Mouse (Mus musculus): ENCODE data around the gene Vat1l. TPM values are rescaled to one million over a fixed set of nuclear protein-coding genes. Genes with fewer than 3 reads are reported as not detected.

The Vat1l gene
- polyA plus RNA-seq, 1 experiment from 2014 or later = 0.11 TPM

DNA sequence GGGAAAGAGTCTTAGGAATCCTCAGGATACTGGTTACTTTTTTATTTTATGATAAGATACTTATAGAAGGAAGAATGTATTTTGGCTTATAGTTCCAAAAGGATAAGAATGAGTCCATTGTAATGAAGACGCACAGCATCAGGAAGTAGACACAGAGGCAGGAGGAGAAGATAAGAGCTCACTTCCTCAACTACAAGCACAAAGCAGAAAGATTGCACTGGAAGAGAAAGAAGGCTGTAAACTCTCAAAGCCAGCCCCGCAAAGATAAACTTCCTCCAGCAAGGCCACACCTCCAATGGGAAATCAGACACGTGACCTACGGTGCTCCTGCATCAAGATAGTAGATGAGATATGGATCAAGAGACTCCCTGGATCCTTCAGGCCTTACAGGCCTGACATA lies 182.1 kb downstream of the Vat1l start:
- H3K9ac ChIP-seq = no peak overlapping the region
- no peak overlapping the region for H3K4me3 ChIP-seq (ENCODE audit: low read depth, low read length)
- no peak for TF ChIP-seq CTCF (IDR thresholded peaks at IDR 0.05; ENCODE audit: low read depth)
- DNase-seq = no peak
- H3K4me1 ChIP-seq (ENCODE audit: insufficient read depth) = no peaks in the 10 kb centered on the region
- WGBS = 54% methylated on average over 4 of the region's 4 CpGs
- H3K4me2 ChIP-seq = no peak overlapping the region
- H3K9me3 ChIP-seq (ENCODE audit: low read depth, low read length) = no peaks in the 10 kb centered on the region
- no peak overlapping the region for H3K27ac ChIP-seq (ENCODE audit: low read depth)
- H3K27me3 ChIP-seq (ENCODE audit: insufficient read depth, low read length) = no peaks in the 10 kb centered on the region
- H3K36me3 ChIP-seq (ENCODE audit: insufficient read depth) = no peaks in the 10 kb centered on the region
- ATAC-seq (ENCODE audit: insufficient read depth) = no peak

DNA sequence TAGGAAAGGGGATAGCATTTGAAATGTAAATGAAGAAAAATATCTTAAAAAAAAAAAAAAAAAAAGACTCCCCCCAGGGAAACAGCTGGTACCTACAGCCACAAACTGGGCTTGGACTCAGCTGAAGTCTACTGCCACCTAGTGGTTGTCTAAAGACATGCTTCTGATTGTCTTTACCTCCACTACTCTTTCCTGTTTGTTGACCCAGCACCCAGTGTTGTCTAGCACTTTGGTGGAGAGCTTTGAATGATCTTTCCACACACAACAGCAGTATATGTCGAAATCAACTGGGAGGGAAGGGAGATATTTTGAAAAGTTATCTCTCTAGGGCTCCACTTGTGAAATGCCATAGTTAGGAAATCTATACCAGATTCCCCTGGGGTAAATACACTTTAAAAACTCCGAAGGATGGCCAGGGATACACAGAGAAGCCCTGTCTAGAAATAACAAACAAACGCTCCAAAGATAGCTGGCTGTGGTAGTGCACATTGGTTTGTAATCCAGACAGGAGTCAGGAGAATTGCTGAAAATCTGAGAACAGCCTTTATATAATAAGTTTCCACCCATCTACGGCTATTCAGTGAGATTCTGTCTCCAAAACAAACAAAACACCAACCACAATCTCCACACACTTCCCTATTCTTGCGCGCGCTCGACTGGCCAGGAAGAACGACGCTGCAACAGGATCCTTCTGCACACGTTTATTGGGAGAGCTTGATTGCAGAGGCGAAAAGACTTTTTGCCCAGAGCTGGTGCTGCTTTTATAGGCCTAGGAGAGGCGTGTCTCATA lies 185.2 kb downstream of the Vat1l start:
- DNase-seq = peak; percentile 34
- no peak overlapping the region for H3K4me2 ChIP-seq
- no peaks in the 10 kb centered on the region for H3K4me1 ChIP-seq (ENCODE audit: insufficient read depth)
- no peaks in the 10 kb centered on the region for H3K36me3 ChIP-seq (ENCODE audit: insufficient read depth)
- H3K27ac ChIP-seq (ENCODE audit: low read depth) = no peak overlapping the region
- WGBS = 89% methylated on average over 11 of the region's 13 CpGs
- no peak overlapping the region for H3K9ac ChIP-seq
- H3K4me3 ChIP-seq (ENCODE audit: low read depth, low read length) = no peak overlapping the region
- peak; percentile 62 for TF ChIP-seq CTCF (IDR thresholded peaks at IDR 0.05; ENCODE audit: low read depth)
- no peaks in the 10 kb centered on the region for H3K27me3 ChIP-seq (ENCODE audit: insufficient read depth, low read length)
- no peak for ATAC-seq (ENCODE audit: insufficient read depth)
- H3K9me3 ChIP-seq (ENCODE audit: low read depth, low read length) = no peaks in the 10 kb centered on the region

DNA sequence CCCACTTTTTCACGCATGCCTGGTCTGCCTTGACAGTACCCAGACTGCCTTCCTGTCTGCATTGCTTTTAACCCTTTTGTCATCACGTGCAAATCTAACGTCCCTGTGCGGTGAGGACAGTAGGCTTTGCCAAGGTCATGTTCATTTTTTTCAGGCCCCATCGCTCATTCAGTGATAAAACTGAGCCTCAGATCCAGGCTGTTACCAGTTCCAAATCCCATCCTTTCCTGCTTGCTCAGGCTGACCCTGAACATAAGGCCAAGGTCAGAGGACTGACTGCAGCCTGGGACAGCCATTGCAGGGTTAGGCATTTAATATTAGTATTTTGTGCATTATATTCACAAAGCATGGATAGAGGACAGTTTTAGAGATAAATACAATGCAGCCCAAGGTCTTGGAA lies 192.9 kb downstream of the Vat1l start:
- Histone ChIP-seq H3K4me1 (ENCODE audit: insufficient read depth) (no peaks in the 10 kb centered on the region), H3K9ac (no peak overlapping the region), H3K36me3 (ENCODE audit: insufficient read depth) (no peaks in the 10 kb centered on the region), H3K4me3 (ENCODE audit: low read depth, low read length) (no peak overlapping the region), H3K9me3 (ENCODE audit: low read depth, low read length) (no peaks in the 10 kb centered on the region), H3K27me3 (ENCODE audit: insufficient read depth, low read length) (no peaks in the 10 kb centered on the region), H3K27ac (ENCODE audit: low read depth) (no peak overlapping the region), H3K4me2 (no peak overlapping the region)
- WGBS = 89% methylated on average over 5 of the region's 5 CpGs
- ATAC-seq (ENCODE audit: insufficient read depth) (no peak), DNase-seq (no peak)
- TF ChIP-seq CTCF (IDR thresholded peaks at IDR 0.05; ENCODE audit: low read depth) = no peak

DNA sequence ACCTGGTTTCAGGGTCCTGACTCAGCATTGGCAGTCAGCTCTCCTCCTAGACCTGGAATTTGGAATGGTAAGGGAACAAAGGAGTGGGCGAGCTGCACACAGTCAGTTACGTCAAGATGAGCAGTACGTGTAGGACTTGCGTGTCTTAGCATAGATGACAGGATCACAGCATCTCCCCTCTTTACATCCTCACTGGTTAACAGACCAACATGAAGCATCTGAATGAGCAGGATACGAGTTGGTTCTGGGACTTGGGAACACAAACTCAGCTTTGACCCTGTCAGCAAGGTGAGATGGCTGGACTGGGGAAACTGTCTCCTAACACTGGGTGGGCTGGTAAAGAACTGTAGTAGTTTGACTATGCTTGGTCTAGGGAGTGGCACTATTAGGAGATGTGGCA lies 193.9 kb downstream of the Vat1l start:
- Histone ChIP-seq H3K4me2 (no peak overlapping the region), H3K9me3 (ENCODE audit: low read depth, low read length) (no peaks in the 10 kb centered on the region), H3K36me3 (ENCODE audit: insufficient read depth) (no peaks in the 10 kb centered on the region), H3K9ac (no peak overlapping the region), H3K4me3 (ENCODE audit: low read depth, low read length) (no peak overlapping the region), H3K27ac (ENCODE audit: low read depth) (no peak overlapping the region), H3K27me3 (ENCODE audit: insufficient read depth, low read length) (no peaks in the 10 kb centered on the region), H3K4me1 (ENCODE audit: insufficient read depth) (no peaks in the 10 kb centered on the region)
- no peak for TF ChIP-seq CTCF (IDR thresholded peaks at IDR 0.05; ENCODE audit: low read depth)
- no peak for DNase-seq
- WGBS = 91% methylated on average over 5 of the region's 5 CpGs
- ATAC-seq (ENCODE audit: insufficient read depth) = no peak

DNA sequence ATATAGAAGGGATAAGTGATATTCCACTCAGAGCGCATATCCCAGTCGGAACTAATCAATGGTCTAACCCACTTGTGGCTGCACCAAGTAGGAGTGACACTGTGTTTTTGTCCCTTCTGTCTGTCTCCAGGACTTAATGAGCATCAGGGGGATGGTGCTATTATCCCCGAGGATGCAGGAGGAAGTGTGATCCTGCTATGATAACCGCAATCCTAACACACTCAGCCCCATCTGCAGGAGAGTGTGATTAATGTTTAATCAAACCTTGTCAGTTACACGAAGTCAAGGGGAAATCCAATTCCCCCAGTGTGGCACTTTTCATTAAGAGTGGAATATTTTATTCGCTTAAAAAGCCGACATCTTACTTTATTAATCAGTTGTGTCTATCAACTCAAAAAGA lies 196.3 kb downstream of the Vat1l start:
- no peak for ATAC-seq (ENCODE audit: insufficient read depth)
- Histone ChIP-seq H3K9ac (no peak overlapping the region), H3K4me2 (no peak overlapping the region), H3K27ac (ENCODE audit: low read depth) (no peak overlapping the region), H3K36me3 (ENCODE audit: insufficient read depth) (no peaks in the 10 kb centered on the region), H3K4me1 (ENCODE audit: insufficient read depth) (no peaks in the 10 kb centered on the region), H3K9me3 (ENCODE audit: low read depth, low read length) (no peaks in the 10 kb centered on the region), H3K4me3 (ENCODE audit: low read depth, low read length) (no peak overlapping the region), H3K27me3 (ENCODE audit: insufficient read depth, low read length) (no peaks in the 10 kb centered on the region)
- TF ChIP-seq CTCF (IDR thresholded peaks at IDR 0.05; ENCODE audit: low read depth) = no peak
- DNase-seq = no peak
- 53% methylated on average over 7 of the region's 7 CpGs for WGBS

DNA sequence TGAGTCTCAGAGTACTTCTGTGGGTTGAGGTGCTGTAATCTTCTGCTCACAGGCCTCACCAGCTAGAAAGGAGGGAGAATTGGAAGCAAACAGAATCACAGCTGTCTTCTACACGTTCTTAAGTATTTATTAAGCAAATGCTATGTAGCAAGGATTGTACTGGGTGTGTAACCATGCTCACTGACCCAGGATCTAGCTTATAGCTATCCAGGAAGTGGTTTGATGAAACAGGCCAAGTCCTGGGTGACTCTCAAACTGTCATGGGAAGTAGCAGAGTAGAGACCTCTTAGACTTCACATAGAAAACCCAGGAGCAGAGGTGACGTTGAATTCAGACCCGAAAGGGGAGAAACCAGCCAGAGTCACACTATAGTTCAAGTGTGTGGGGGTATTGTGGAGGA lies 206.0 kb downstream of the Vat1l start:
- no peaks in the 10 kb centered on the region for H3K27me3 ChIP-seq (ENCODE audit: insufficient read depth, low read length)
- H3K4me3 ChIP-seq (ENCODE audit: low read depth, low read length) = no peak overlapping the region
- no peak for TF ChIP-seq CTCF (IDR thresholded peaks at IDR 0.05; ENCODE audit: low read depth)
- H3K4me2 ChIP-seq = no peak overlapping the region
- no peak overlapping the region for H3K9ac ChIP-seq
- no peaks in the 10 kb centered on the region for H3K36me3 ChIP-seq (ENCODE audit: insufficient read depth)
- H3K27ac ChIP-seq (ENCODE audit: low read depth) = no peak overlapping the region
- WGBS = 69% methylated on average over 3 of the region's 3 CpGs
- no peak for ATAC-seq (ENCODE audit: insufficient read depth)
- no peak for DNase-seq
- no peaks in the 10 kb centered on the region for H3K9me3 ChIP-seq (ENCODE audit: low read depth, low read length)
- no peaks in the 10 kb centered on the region for H3K4me1 ChIP-seq (ENCODE audit: insufficient read depth)

DNA sequence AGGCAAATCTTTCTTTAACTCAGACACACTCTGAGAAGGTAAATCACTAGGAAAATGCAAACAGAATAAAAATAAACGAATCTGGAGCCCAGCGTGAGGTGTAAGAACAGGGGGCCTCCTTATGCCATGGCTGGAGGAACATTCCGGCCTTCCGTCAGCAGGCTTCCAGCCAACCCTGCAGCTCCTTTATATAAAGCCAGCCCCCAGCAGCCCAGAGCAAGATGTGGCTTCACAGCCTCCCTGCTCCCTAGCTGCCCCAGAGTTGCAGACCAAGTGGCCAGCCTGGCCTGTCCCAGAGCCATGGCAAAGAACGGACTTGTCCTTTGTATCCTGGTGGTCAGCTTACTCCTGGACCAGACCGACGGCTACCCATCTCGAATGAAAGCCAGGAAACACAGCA lies 212.4 kb downstream of the Vat1l start, which contains the start of gene Clec3a:
Gene Clec3a (plus strand): TSS at position 301 of the 400 bp plus-strand sequence.
- no peak for ATAC-seq (ENCODE audit: insufficient read depth)

More for the DNA sequence above, 212.4 kb downstream of the Vat1l start, which contains the start of gene Clec3a:
- H3K27me3 ChIP-seq (ENCODE audit: insufficient read depth, low read length) = no peaks in the 10 kb centered on the region
- no peaks in the 10 kb centered on the region for H3K36me3 ChIP-seq (ENCODE audit: insufficient read depth)
- H3K27ac ChIP-seq (ENCODE audit: low read depth) = no peak within 1 kb of the TSS
- 58% methylated on average over 8 of the region's 8 CpGs for WGBS
- H3K4me3 ChIP-seq (ENCODE audit: low read depth, low read length) = no peak within 1 kb of the TSS
- H3K4me1 ChIP-seq (ENCODE audit: insufficient read depth) = no peaks in the 10 kb centered on the region
- H3K9ac ChIP-seq = no peak within 1 kb of the TSS
- DNase-seq = peak; percentile 15
- no peak within 1 kb of the TSS for H3K4me2 ChIP-seq
- H3K9me3 ChIP-seq (ENCODE audit: low read depth, low read length) = no peaks in the 10 kb centered on the region
- no peak for TF ChIP-seq CTCF (IDR thresholded peaks at IDR 0.05; ENCODE audit: low read depth)

Data from lung, embryonic 14.5 days (tissue).